Mouse (Mus musculus) left cerebral cortex, adult 9 months (tissue): ENCODE data around the gene Mcpt9.
"Not testable (repeated sequence)": the region's sequence is repeated elsewhere in the genome, so short reads cannot be mapped to it uniquely, and the experiment has no call there.

Source experiments
- DNase-seq, 2 experiments: peaks; one replicate each; pipeline ENCODE4 v3.0.0; 2022; ENCODE audit warnings: low spot score in 2 of 2

Gene Mcpt9

GRCm38 (mm10) chr14:56030395-56030794 is at the start of gene Mcpt9:
Mcpt9 (minus strand) TSS chr14:56030495.
- DNase-seq: not testable (repeated sequence)

GRCm38 (mm10) chr14:56062213-56062612 is 31.9 kb upstream of the Mcpt9 start, which contains the start of gene Mcpt4:
Mcpt4 (minus strand) TSS chr14:56062313.
- not testable (repeated sequence) for DNase-seq

- DNase-seq: no peak
These were observed 27.4 kb upstream of the Mcpt9 start for GRCm38 (mm10) chr14:56057722-56058121.

GRCm38 (mm10) chr14:56055408-56055807 is 25.1 kb upstream of the Mcpt9 start:
- no peak for DNase-seq

GRCm38 (mm10) chr14:56041792-56042191 is 11.5 kb upstream of the Mcpt9 start, which contains the start of gene Mcpt2:
Mcpt2 (plus strand) TSS chr14:56042041.
- not testable (repeated sequence) for DNase-seq

GRCm38 (mm10) chr14:56034433-56034832 is 4.1 kb upstream of the Mcpt9 start:
- DNase-seq: no peak

- not testable (repeated sequence) for DNase-seq
These were observed 9.0 kb downstream of the Mcpt9 start for GRCm38 (mm10) chr14:56021305-56021704.

GRCm38 (mm10) chr14:56019446-56019845 is 10.8 kb downstream of the Mcpt9 start:
- peak in 1 of 2 experiments; percentile 11 for DNase-seq

- DNase-seq: not testable (repeated sequence)
These were observed 12.6 kb downstream of the Mcpt9 start, which contains the start of gene Mcpt1 for GRCm38 (mm10) chr14:56017671-56018070. Mcpt1 (plus strand) TSS chr14:56017971.

- DNase-seq: no peak
These were observed 16.4 kb downstream of the Mcpt9 start for GRCm38 (mm10) chr14:56013924-56014323.

GRCm38 (mm10) chr14:56013147-56013546 is 17.1 kb downstream of the Mcpt9 start:
- no peak for DNase-seq

GRCm38 (mm10) chr14:55987464-55987863 is 42.8 kb downstream of the Mcpt9 start:
- not testable (repeated sequence) for DNase-seq
